Mouse (Mus musculus) limb, embryonic 15.5 days (tissue): Measurements from ENCODE around the gene Plxdc2. TPM values are rescaled to one million over a fixed set of nuclear protein-coding genes. Genes with fewer than 3 reads are reported as not detected.

Experiments
- ATAC-seq: fragments of 200-750 bp; cut with Nextera tagmentation; 2 replicates; pipeline ENCODE4 v1.8.0; 2017; ENCODE audit warnings: low read depth, moderate TSS enrichment; ENCODE audit not compliant: insufficient number of reproducible peaks, low FRiP score, low TSS enrichment
- H3K27ac ChIP-seq: fragments of 300-500 bp; sonication (generic); 2 replicates; pipeline ENCODE4 v1.5.1; 2015; ENCODE audit warnings: moderate library complexity, mild to moderate bottlenecking, inconsistent platforms
- H3K27me3 ChIP-seq: fragments of 300-500 bp; sonication (generic); 2 replicates; pipeline ENCODE4 v1.6.1; 2015; ENCODE audit warnings: inconsistent platforms
- H3K36me3 ChIP-seq: fragments of 300-500 bp; sonication (generic); 2 replicates; pipeline ENCODE4 v1.6.1; 2015; ENCODE audit warnings: inconsistent platforms
- H3K4me1 ChIP-seq: fragments of 300-500 bp; sonication (generic); 2 replicates; pipeline ENCODE4 v1.6.1; 2015; ENCODE audit warnings: inconsistent platforms
- H3K4me2 ChIP-seq: fragments of 300-500 bp; sonication (generic); 2 replicates; pipeline ENCODE4 v1.6.1; 2015; ENCODE audit warnings: mild to moderate bottlenecking, inconsistent platforms
- H3K4me3 ChIP-seq: fragments of 300-500 bp; sonication (generic); 2 replicates; pipeline ENCODE4 v1.5.1; 2015; ENCODE audit warnings: mild to moderate bottlenecking, inconsistent platforms
- H3K9ac ChIP-seq: fragments of 300-500 bp; sonication (generic); 2 replicates; pipeline ENCODE4 v1.6.1; 2015; ENCODE audit warnings: inconsistent platforms
- H3K9me3 ChIP-seq: fragments of 300-500 bp; sonication (generic); 2 replicates; pipeline ENCODE4 v1.6.1; 2016; ENCODE audit warnings: inconsistent platforms
- WGBS: fragments of 180-500 bp; shearing (Covaris S2); methylation state at CpG from one replicate; pipeline ENCODE4 v1.1.7; 2015; 5-methylcytosine and 5-hydroxymethylcytosine counted together
- polyA plus RNA-seq: library from polyadenylated mRNA; unstranded; fragments of >200 nt; fragmentation: Nextera tagmentation; extraction: Ambion mirVana; gene quantifications from 2 replicates; pipeline ENCODE4 v1.2.1, GENCODE M21; 2015

Gene Plxdc2
- 59.5 and 63.7 TPM in 2 replicates for polyA plus RNA-seq

DNA sequence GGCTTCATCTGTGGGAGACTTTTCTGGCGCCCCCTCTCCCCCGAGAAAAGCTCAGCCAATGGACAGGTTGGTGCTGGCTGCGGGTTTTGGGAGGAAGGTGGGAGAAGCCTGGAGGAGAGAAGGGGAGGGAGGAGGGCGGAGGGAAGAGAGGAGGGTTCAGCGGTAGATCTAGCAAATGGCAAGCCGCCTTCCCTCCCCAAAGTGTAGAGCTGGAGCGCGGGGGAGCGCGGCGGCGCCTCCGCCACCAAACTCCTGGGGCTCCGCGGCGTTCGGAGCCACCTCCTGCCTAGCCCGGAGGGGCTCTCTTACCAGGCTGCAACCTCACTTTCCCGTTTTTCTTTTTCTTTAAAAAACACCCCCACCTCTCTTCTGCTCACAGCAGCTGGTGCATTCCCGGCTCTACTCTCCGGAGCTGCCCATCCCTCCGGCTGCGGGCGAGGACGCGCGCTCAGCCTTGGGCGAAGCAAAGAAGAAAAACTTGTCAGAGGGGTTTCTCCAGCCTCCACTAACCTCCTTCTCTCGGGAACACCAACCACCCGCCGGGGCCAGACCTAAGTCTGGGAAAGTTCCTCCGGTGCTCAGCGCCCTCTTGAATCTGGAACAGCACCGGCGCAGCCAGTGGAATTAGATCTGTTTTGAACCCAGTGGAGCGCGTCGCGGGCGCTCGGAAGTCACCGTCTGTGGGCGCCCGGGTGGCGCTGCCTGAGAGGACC is at the start of gene Plxdc2:
Plxdc2 (plus strand) TSS at position 199 of the 713 bp plus-strand sequence.
- Histone ChIP-seq H3K27me3 (no peaks in the 10 kb centered on the region), H3K4me2 (peak within 1 kb of the TSS; percentile 68), H3K9me3 (no peaks in the 10 kb centered on the region), H3K4me1 (peaks cover 15% of the 10 kb centered on the region), H3K27ac (peak within 1 kb of the TSS; percentile 80), H3K36me3 (no peaks in the 10 kb centered on the region), H3K9ac (peak within 1 kb of the TSS; percentile 46), H3K4me3 (peak within 1 kb of the TSS; percentile 54)
- peak; percentile 86 for ATAC-seq
- WGBS: under 1% methylated on average over 43 of the region's 45 CpGs

DNA sequence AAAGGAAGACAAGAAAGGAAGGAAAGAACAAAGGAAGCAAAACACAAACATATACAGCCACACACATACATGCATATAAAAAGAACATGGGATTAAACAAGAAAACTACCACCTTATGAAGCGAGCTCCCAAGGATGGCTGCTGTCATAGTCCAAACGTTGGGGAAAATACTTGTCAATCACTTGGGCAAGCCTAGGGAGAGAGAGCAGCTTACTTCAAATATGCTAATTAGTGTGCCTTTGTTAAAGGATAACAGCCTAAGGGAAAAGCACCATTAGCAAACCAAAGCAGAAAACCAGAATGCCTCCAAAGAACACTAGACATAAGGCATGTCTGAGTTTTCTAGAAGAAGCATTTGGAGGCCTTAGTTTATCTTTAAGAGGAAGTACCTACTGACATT is 45.7 kb upstream of the Plxdc2 start:
- Histone ChIP-seq H3K9me3 (no peaks in the 10 kb centered on the region), H3K4me1 (no peaks in the 10 kb centered on the region), H3K9ac (no peak overlapping the region), H3K27me3 (no peaks in the 10 kb centered on the region), H3K4me3 (no peak overlapping the region), H3K4me2 (no peak overlapping the region), H3K36me3 (no peaks in the 10 kb centered on the region), H3K27ac (no peak overlapping the region)
- 44% methylated on average over 2 of the region's 2 CpGs for WGBS
- no peak for ATAC-seq

DNA sequence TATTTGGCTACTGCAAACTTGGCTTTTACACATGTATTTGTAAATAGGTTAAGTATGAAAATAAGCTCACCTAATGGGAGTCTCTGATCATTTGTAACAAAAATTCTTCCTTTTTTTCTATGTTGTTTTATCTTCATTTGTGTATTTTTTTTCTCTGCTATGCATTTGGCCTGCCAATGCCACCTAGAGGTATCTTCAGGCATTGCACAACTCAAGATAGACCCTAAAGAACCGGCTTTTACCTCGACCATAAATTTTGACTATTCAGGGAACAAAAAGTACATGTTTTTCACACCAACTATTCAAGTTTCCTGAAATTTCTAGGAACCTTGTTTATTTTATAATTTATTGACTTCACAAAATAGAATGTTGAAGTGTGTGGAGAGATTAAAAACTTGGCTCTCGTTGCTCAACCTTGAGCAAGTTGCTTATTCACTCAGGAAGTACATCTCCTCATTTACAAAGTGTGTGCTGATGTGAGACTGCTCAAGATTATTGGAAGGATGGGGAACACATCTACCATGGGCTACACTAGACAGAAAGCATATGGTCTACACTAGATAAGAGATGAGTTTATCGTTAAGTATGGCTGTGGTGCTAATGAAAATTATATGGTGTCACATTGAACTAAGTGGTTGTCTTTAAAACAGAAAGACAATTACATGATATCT is 43.6 kb upstream of the Plxdc2 start:
- Histone ChIP-seq H3K9ac (no peak overlapping the region), H3K27me3 (no peaks in the 10 kb centered on the region), H3K36me3 (no peaks in the 10 kb centered on the region), H3K4me1 (no peaks in the 10 kb centered on the region), H3K4me3 (no peak overlapping the region), H3K9me3 (no peaks in the 10 kb centered on the region), H3K4me2 (no peak overlapping the region), H3K27ac (no peak overlapping the region)
- no peak for ATAC-seq
- WGBS: 50% methylated on average over 4 of the region's 4 CpGs

DNA sequence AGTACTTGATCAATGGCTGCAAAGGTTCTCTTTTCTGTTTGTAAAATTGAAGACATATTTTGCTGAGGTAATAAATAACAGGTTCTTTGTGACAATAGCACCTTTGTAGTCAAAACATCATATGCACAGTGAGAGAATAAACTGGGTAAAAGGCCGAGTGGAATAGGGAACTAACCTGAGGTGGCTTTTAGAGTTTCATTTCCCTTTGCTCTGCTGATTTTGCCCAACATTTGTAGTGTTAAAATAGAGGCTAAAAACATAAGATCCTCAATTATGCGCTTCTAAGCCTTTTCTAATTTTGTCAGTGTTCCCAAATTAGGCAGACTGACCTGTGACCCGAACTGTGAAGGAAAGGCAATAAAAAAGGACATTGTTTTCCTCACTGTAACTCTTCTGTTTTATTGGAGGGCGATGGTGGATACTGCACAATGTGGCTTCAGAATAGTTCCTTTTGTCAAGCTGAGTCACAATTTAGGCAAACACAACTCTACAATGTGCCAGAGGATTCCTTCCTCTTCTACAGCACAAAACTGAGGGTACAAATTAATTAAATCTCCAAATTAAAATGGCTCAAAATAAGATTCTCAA is 20.8 kb upstream of the Plxdc2 start:
- Histone ChIP-seq H3K4me3 (no peak overlapping the region), H3K36me3 (no peaks in the 10 kb centered on the region), H3K9ac (no peak overlapping the region), H3K9me3 (no peaks in the 10 kb centered on the region), H3K4me1 (no peaks in the 10 kb centered on the region), H3K27ac (no peak overlapping the region), H3K27me3 (no peaks in the 10 kb centered on the region), H3K4me2 (no peak overlapping the region)
- 42% methylated on average over 4 of the region's 4 CpGs for WGBS
- no peak for ATAC-seq

DNA sequence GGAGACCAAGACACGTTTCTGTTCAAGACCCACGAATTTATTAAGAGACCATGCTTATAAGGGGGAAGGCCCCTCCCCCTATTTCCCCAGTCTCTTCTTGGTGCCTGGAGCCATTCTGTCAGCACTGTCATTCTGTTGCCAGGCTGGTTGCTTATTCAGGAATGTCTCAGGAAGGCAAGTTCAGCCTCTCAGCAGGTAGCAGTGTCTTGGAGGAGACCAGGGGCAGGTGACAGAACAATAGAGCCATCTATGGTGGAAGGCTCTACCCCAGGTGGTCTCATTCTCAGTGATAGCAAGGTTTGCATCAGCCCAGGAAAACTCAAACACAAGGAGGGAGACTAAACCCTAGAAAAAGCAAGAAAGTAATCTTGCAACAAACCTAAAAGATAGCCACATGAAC is 11.5 kb upstream of the Plxdc2 start:
- Histone ChIP-seq H3K9ac (no peak overlapping the region), H3K4me1 (no peaks in the 10 kb centered on the region), H3K4me3 (no peak overlapping the region), H3K9me3 (no peaks in the 10 kb centered on the region), H3K27me3 (no peaks in the 10 kb centered on the region), H3K4me2 (no peak overlapping the region), H3K36me3 (no peaks in the 10 kb centered on the region), H3K27ac (no peak overlapping the region)
- no peak for ATAC-seq
- WGBS: 56% methylated on average over 2 of the region's 2 CpGs

DNA sequence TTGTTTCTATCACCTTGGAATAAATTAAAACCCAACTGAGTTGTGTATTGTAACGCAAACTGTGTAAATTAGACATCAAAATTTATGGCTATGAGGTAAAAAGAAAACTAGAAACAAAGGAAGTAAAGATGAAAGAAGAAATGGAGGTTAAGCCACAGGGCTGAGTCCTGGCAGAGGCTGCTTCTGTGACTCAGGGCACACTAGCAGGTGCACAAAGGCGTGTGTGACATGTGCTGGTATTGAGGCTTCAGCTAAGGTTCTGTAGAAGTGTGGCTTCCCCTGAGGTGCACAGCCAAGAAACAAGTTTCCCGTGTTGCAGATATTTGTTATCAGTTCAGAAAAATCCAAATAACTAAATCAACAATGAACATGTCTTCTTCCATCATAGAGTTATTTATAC is 5.0 kb upstream of the Plxdc2 start:
- Histone ChIP-seq H3K9me3 (no peaks in the 10 kb centered on the region), H3K27me3 (no peaks in the 10 kb centered on the region), H3K4me3 (no peak overlapping the region), H3K36me3 (no peaks in the 10 kb centered on the region), H3K4me1 (peaks cover 6% of the 10 kb centered on the region), H3K27ac (no peak overlapping the region), H3K9ac (no peak overlapping the region), H3K4me2 (no peak overlapping the region)
- ATAC-seq: no peak
- 47% methylated on average over 3 of the region's 3 CpGs for WGBS

DNA sequence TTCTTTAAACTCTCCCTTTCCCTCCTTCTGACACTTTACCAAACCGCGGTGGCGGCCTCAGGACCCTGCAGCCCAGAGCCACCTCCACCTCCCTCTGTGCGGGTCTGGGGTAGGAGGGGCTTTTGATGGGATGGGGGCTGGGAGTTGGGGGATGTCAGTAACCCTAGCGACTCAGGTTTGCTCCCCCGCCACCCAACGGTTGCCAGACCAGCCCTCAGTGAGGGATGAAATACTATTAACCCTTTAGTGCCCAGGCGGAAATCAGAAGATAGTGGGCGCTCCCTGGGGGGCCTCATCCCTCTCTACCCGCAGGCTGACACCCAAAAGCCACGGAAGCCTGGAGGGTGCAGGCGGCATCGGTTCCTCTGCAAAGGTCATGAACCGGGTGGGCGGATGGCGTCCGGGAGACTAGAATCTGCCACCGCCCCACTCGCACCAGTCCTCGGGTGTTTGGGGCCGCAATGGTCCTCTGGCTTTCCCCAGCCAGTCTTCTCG is 446 bp upstream of the Plxdc2 start:
- H3K27ac ChIP-seq: peak overlapping the region; percentile 80
- H3K4me1 ChIP-seq: peaks cover 15% of the 10 kb centered on the region
- WGBS: 0% methylated on average over 22 of the region's 22 CpGs
- H3K4me2 ChIP-seq: peak overlapping the region; percentile 68
- H3K4me3 ChIP-seq: peak overlapping the region; percentile 54
- H3K27me3 ChIP-seq: no peaks in the 10 kb centered on the region
- no peaks in the 10 kb centered on the region for H3K36me3 ChIP-seq
- H3K9ac ChIP-seq: peak overlapping the region; percentile 24; the same call in 1 of the 2 replicates
- ATAC-seq: peak; percentile 66; the same call in 1 of the 2 replicates
- no peaks in the 10 kb centered on the region for H3K9me3 ChIP-seq

DNA sequence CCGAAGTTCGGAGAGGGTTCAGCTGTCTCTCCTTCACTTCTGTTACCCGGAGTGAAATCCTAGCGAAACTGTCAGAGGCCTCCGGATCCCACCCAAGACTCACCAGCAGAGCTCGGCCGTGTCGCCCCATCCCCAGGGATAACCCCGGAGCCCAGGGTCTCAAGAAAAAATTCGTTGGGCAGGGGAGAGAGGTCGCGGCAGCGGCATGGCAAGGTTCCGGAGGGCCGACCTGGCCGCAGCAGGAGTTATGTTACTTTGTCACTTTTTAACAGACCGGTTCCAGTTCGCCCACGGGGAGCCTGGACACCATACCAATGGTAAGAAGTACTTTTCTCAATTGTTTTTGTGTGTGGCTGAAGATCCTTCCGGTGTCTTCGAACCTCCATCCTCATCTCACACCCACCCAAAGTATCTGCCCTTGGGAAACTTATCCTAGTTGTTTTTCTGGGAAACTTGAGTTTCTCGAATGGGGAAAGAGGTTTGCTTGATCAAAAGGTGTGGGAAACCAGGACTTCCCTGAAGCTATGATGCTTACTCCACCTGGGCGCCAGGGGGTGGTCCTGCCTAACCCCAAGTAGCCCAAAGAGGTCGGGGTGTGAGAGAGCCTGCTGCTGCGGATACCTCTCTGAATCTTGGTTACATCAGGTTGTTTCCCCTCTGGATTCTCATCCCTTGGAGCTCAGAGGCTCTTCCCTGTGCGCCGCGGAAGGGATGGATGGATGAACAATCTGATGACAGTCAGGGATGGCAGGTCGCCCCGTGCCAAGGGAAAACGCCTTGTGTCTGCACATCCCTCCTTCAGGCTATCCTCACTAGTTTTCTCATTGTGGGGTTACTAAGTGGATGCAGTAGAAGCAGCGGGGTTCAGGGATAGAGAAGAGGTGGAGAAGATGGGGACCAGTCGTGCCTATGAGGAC is 1.1 kb downstream of the Plxdc2 start:
- H3K27me3 ChIP-seq: no peaks in the 10 kb centered on the region
- peak overlapping the region; percentile 80 for H3K27ac ChIP-seq
- peak overlapping the region; percentile 68 for H3K4me2 ChIP-seq
- H3K4me3 ChIP-seq: peak overlapping the region; percentile 54
- peaks cover 15% of the 10 kb centered on the region for H3K4me1 ChIP-seq
- 3% methylated on average over 33 of the region's 33 CpGs for WGBS
- ATAC-seq: no peak; the same call in 1 of the 2 replicates
- H3K9ac ChIP-seq: peak overlapping the region; percentile 46
- no peaks in the 10 kb centered on the region for H3K36me3 ChIP-seq
- no peaks in the 10 kb centered on the region for H3K9me3 ChIP-seq

DNA sequence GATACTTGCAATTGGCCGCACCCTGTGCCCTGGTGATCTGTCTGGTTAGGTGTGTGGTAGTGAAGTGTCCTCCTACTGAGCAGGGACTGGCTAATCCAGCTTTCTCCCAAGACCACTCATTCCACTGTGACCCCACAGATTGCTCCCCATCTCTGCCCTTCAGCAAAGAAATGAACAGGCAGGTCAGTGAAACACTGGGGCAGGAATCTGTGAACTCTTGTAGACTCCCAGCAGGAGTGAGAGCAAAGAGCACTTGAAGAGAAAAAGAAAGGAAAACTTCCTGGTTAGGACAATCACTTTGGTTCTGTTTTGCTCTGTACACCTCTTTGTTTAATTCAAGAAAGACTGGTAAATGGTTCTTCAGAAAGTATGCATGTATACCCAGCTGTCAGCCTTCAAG is 1.8 kb downstream of the Plxdc2 start:
- H3K27me3 ChIP-seq: no peaks in the 10 kb centered on the region
- H3K9ac ChIP-seq: peak overlapping the region; percentile 46; the same call in 1 of the 2 replicates
- H3K36me3 ChIP-seq: no peaks in the 10 kb centered on the region
- WGBS: 32% methylated on average over 1 of the region's 1 CpGs
- peak overlapping the region; percentile 68 for H3K4me2 ChIP-seq
- H3K4me1 ChIP-seq: peaks cover 15% of the 10 kb centered on the region
- H3K9me3 ChIP-seq: no peaks in the 10 kb centered on the region
- H3K27ac ChIP-seq: 0 out of 2 replicates have a peak overlapping the region, but pooled peaks have one; percentile 6
- peak overlapping the region; percentile 54 for H3K4me3 ChIP-seq
- ATAC-seq: no peak

DNA sequence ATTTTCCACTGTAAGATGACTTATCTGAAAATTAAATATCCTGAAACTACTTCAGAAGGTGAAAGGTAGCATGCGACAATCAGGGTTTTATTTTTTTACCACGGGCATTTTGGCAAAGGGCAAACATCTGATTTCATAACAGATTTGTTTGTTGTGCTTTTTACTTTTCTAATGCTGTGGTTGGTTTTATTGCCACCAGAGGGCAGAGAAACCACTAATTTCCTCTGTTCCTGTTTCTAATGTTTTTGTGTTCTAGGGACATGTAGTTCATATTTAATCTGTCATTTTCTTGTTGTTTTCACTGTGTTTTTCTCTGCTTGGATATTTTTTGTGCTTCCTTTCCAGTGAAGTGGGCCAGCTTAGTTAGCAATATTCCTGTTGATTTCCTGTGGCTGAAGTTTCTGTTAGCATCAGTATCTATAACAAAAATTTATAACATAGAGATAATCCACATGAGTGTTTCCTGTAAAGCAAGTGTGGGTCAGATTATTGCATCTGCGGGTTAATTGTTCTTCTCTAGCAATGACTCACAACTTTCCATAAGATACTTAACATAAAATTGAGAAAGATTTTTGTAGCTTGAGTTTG is 3.3 kb downstream of the Plxdc2 start:
- Histone ChIP-seq H3K4me1 (peaks cover 15% of the 10 kb centered on the region), H3K9ac (no peak overlapping the region), H3K9me3 (no peaks in the 10 kb centered on the region), H3K4me3 (peak overlapping the region; percentile 10; the same call in 1 of the 2 replicates), H3K4me2 (peak overlapping the region; percentile 31; the same call in 1 of the 2 replicates), H3K27me3 (no peaks in the 10 kb centered on the region), H3K36me3 (no peaks in the 10 kb centered on the region), H3K27ac (no peak overlapping the region)
- WGBS: 29% methylated on average over 3 of the region's 3 CpGs
- no peak for ATAC-seq

DNA sequence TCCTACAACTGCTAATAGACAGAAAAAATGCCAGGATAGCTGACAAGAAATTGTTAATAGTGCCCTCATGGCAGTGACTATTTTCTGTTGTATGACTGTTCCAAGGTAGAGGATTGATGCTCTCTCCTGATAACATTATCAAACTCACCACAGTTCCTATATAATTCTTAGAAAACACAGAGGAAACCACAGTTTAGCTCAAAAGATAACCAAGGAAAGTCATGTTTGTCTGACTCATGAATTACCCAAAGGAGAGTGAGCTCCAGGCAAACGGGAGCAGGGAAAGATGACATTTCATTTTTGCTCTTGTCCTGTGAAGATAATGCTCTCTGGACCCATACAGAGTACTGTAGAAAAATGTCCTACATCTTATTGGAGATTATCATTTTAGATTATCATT is 8.6 kb downstream of the Plxdc2 start:
- Histone ChIP-seq H3K4me3 (no peak overlapping the region), H3K4me1 (0 out of 2 replicates have a peak, but pooled peaks cover 2% of the 10 kb centered on the region), H3K27ac (no peak overlapping the region), H3K27me3 (no peaks in the 10 kb centered on the region), H3K4me2 (no peak overlapping the region), H3K9me3 (no peaks in the 10 kb centered on the region), H3K36me3 (no peaks in the 10 kb centered on the region), H3K9ac (no peak overlapping the region)
- ATAC-seq: no peak
- WGBS: 74% methylated on average over 1 of the region's 1 CpGs
